Mouse (Mus musculus): ENCODE measurements at regions not wholly inside any gene's neighbourhood (a gene's known extent, or its start where the extent isn't known, plus 50 kb on each side); places are given as distances from the start of the nearest gene placed in this dataset.

DNA sequence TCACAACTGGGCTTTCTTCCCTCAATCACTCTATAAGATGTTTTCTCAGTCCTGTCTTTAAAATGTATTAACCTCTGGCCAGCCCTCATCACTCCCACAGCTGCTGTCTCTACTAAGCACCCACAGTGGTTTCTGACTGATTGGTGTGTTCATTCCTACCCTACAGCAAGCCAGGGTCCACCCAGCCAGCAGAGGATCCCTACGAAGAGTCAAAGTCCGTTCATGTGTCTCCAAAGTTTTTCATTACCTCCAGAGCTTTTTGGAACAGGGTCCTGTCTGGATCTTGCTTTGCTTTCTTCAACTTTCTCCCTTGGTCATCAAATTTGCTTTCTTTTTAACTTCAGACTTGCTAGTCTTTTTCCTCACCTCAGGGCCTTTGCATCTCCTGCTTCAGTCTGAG lies 69.3 kb upstream of the 4933415F23Rik start:
- Histone ChIP-seq H3K9me3 (no peaks in the 10 kb centered on the region), H3K9ac (no peak overlapping the region), H3K27ac (no peak overlapping the region), H3K27me3 (replicated peaks) (no peaks in the 10 kb centered on the region), H3K36me3 (no peaks in the 10 kb centered on the region), H3K4me1 (replicated peaks) (0 out of 2 replicates have a peak, but pooled peaks cover 2% of the 10 kb centered on the region), H3K4me3 (replicated peaks) (no peak overlapping the region), H3K4me2 (replicated peaks) (no peak overlapping the region)
- ATAC-seq = no peak
- WGBS = 84% methylated on average over 2 of the region's 2 CpGs

DNA sequence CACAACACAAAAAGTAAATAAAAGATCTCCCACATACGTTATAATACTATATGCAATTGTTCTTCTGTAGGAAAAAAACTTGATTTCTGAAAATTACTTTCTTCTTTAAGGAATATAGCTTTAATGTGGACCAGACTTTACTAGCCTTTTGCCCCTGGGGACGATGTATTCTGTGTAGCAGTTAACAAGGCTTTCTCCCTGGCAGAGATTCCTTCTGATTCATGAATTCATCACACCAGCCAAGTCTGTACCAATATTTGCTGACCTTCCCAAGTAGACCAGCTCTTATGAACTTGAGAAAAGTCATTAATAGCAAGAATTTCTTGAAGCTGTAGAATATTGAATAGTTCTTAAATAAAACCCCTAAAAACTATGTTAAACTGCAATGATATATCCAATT lies 68.7 kb upstream of the 4933415F23Rik start:
- Histone ChIP-seq H3K4me1 (replicated peaks) (0 out of 2 replicates have a peak, but pooled peaks cover 2% of the 10 kb centered on the region), H3K4me2 (replicated peaks) (no peak overlapping the region), H3K27ac (no peak overlapping the region), H3K4me3 (replicated peaks) (no peak overlapping the region), H3K27me3 (replicated peaks) (no peaks in the 10 kb centered on the region), H3K36me3 (no peaks in the 10 kb centered on the region), H3K9me3 (no peaks in the 10 kb centered on the region), H3K9ac (no peak overlapping the region)
- WGBS = 81% methylated on average over 2 of the region's 2 CpGs
- no peak for ATAC-seq

DNA sequence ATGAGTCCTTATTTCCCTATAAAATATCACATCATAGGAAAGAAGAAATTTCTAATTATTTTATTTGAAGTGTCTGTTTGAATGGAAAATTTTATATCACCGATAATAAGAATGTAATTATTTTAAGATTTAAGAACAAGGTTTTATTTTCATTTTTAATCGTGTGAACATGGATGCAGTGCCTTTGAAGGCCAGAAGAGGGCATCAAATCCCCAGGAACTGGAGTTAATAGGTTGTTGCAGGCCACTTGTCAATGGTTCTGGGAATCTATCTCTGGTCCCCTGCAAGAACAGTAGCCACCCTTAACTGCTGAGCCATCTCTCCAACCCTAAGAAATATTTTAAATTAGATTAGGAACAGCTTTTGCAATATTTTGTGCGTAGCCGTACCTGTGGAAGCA lies 66.5 kb upstream of the 4933415F23Rik start:
- no peaks in the 10 kb centered on the region for H3K9me3 ChIP-seq
- H3K27ac ChIP-seq = no peak overlapping the region
- H3K36me3 ChIP-seq = no peaks in the 10 kb centered on the region
- no peak overlapping the region for H3K4me3 ChIP-seq (replicated peaks)
- H3K4me1 ChIP-seq (replicated peaks) = 0 out of 2 replicates have a peak, but pooled peaks cover under 1% of the 10 kb centered on the region
- H3K4me2 ChIP-seq (replicated peaks) = no peak overlapping the region
- H3K9ac ChIP-seq = no peak overlapping the region
- ATAC-seq = no peak
- 92% methylated on average over 4 of the region's 4 CpGs for WGBS
- H3K27me3 ChIP-seq (replicated peaks) = no peaks in the 10 kb centered on the region

DNA sequence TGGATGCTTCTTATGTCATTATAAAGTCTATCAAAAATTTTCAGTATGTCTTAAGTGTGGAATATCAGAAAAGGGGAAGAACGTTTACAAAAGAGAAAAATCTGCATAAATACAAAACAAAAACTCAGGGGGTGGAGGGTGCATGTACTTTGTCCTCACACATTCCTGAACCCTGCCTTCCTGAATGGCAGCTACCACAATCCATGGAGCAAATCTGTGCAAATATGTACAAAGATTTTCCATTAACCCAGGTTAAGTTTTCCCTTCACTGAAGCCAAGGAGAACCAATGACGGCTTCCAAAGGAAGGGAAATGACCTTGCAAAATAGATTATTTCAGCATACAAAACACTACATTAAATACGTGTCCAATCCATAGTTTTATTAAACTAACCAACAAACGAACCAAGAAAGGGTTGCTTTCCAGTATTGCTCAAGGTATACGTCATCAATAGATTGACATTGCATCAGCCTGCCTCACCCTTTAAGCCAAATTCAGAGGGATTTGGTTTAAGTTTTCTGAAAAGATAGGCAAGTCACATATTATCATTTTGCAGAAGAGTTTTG lies 61.4 kb upstream of the 4933415F23Rik start:
- Histone ChIP-seq H3K4me3 (replicated peaks) (no peak overlapping the region), H3K9me3 (no peaks in the 10 kb centered on the region), H3K9ac (no peak overlapping the region), H3K4me2 (replicated peaks) (no peak overlapping the region), H3K27ac (no peak overlapping the region), H3K27me3 (replicated peaks) (no peaks in the 10 kb centered on the region), H3K36me3 (no peaks in the 10 kb centered on the region), H3K4me1 (replicated peaks) (no peaks in the 10 kb centered on the region)
- WGBS = 67% methylated on average over 5 of the region's 5 CpGs
- peak; percentile 78 for ATAC-seq

DNA sequence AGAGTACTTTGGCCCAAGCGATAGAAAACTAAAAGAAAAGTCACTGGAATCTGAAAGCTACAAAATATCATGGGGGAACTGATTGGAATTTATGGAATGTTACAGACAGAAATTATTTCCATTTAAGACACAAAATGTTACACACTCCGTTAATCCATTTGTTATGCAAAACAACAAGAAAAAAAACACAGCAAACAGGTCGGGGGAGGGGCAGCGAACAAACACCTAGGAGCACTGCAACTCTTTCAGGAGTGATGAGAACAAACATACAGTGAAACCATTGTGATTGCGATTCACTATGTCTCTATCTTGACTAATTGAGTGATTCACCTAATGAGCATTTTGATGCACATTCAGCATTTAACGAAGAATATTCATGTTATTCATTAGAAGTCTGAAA lies 60.7 kb upstream of the 4933415F23Rik start:
- no peak overlapping the region for H3K27ac ChIP-seq
- no peaks in the 10 kb centered on the region for H3K36me3 ChIP-seq
- no peaks in the 10 kb centered on the region for H3K27me3 ChIP-seq (replicated peaks)
- H3K4me3 ChIP-seq (replicated peaks) = no peak overlapping the region
- no peak for ATAC-seq
- WGBS = 78% methylated on average over 6 of the region's 6 CpGs
- H3K4me1 ChIP-seq (replicated peaks) = no peaks in the 10 kb centered on the region
- H3K9ac ChIP-seq = no peak overlapping the region
- no peak overlapping the region for H3K4me2 ChIP-seq (replicated peaks)
- no peaks in the 10 kb centered on the region for H3K9me3 ChIP-seq

MicroRNAs encoded in the stretch of these regions (microRNA counts, 519-probe panel; counts per million panel counts)
- 3,227 counts per million, percentile 81 among the panel's probes with 10 or more counts for microRNA mmu-miR-30a
- 3,886 counts per million, percentile 92 among the panel's probes with 10 or more counts for microRNA mmu-miR-30c

Measured in intestine, embryonic 15.5 days (tissue).